Mouse (Mus musculus): ENCODE measurements around the gene Olfr12. TPM values are rescaled to one million over a fixed set of nuclear protein-coding genes. Genes with fewer than 3 reads are reported as not detected.

The Olfr12 gene
- polyA plus RNA-seq, 1 experiment from 2014 or later = not detected

DNA sequence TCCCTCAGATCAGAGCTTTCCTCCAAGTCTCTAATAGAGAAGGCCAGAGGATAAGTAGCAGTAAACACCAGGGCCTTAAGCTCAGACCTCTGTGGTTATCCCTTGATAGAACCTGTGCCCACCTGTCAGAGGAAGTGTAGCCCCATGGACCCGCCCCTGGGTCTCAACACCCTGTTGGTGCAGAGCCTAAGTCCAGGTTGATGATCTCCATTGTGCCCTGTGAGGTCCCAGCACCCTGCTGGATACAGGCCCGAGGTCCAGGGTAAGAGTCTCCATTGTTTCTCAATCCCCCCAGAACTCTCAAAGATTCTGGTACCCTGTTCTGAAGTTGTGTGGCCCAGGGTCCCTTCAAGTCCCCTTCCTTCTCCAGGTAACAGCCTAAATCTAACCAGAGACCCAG lies 28.5 kb downstream of the Olfr12 start:
- Histone ChIP-seq H3K4me3 (ENCODE audit: low read depth, low read length) (no peak overlapping the region), H3K9me3 (replicated peaks; ENCODE audit: control insufficient read depth, low read length, poor library complexity, severe bottlenecking) (no peaks in the 10 kb centered on the region), H3K27me3 (ENCODE audit: control insufficient read depth, insufficient read depth, low read depth, low read length) (no peaks in the 10 kb centered on the region), H3K36me3 (ENCODE audit: control insufficient read depth, insufficient read depth, low read length) (no peaks in the 10 kb centered on the region), H3K4me1 (ENCODE audit: control insufficient read depth, insufficient read depth, low read length) (peaks cover 8% of the 10 kb centered on the region), H3K27ac (ENCODE audit: low read length) (no peak overlapping the region), H3K9ac (ENCODE audit: low read depth, low read length) (no peak overlapping the region), H3K4me2 (ENCODE audit: low read length) (no peak overlapping the region)
- ATAC-seq = no peak
- 52% methylated on average over 2 of the region's 2 CpGs for WGBS

GRCm38 (mm10) chr1:92646601-92647000 lies 29.0 kb downstream of the Olfr12 start:
- no peaks in the 10 kb centered on the region for H3K36me3 ChIP-seq (ENCODE audit: control insufficient read depth, insufficient read depth, low read length)
- no peaks in the 10 kb centered on the region for H3K27me3 ChIP-seq (ENCODE audit: control insufficient read depth, insufficient read depth, low read depth, low read length)
- ATAC-seq = no peak
- 85% methylated on average over 7 of the region's 7 CpGs for WGBS
- H3K9ac ChIP-seq (ENCODE audit: low read depth, low read length) = no peak overlapping the region
- H3K4me2 ChIP-seq (ENCODE audit: low read length) = no peak overlapping the region
- H3K4me3 ChIP-seq (ENCODE audit: low read depth, low read length) = no peak overlapping the region
- no peaks in the 10 kb centered on the region for H3K9me3 ChIP-seq (replicated peaks; ENCODE audit: control insufficient read depth, low read length, poor library complexity, severe bottlenecking)
- peaks cover 7% of the 10 kb centered on the region for H3K4me1 ChIP-seq (ENCODE audit: control insufficient read depth, insufficient read depth, low read length)
- H3K27ac ChIP-seq (ENCODE audit: low read length) = no peak overlapping the region

- Histone ChIP-seq H3K27ac (ENCODE audit: low read length) (no peak overlapping the region), H3K27me3 (ENCODE audit: control insufficient read depth, insufficient read depth, low read depth, low read length) (no peaks in the 10 kb centered on the region), H3K4me1 (ENCODE audit: control insufficient read depth, insufficient read depth, low read length) (peaks cover 7% of the 10 kb centered on the region), H3K36me3 (ENCODE audit: control insufficient read depth, insufficient read depth, low read length) (no peaks in the 10 kb centered on the region), H3K4me2 (ENCODE audit: low read length) (no peak overlapping the region), H3K9ac (ENCODE audit: low read depth, low read length) (no peak overlapping the region), H3K4me3 (ENCODE audit: low read depth, low read length) (no peak overlapping the region), H3K9me3 (replicated peaks; ENCODE audit: control insufficient read depth, low read length, poor library complexity, severe bottlenecking) (no peaks in the 10 kb centered on the region)
- WGBS = 76% methylated on average over 4 of the region's 4 CpGs
- ATAC-seq = no peak
Measured at GRCm38 (mm10) chr1:92647026-92647425, 29.4 kb downstream of the Olfr12 start.

DNA sequence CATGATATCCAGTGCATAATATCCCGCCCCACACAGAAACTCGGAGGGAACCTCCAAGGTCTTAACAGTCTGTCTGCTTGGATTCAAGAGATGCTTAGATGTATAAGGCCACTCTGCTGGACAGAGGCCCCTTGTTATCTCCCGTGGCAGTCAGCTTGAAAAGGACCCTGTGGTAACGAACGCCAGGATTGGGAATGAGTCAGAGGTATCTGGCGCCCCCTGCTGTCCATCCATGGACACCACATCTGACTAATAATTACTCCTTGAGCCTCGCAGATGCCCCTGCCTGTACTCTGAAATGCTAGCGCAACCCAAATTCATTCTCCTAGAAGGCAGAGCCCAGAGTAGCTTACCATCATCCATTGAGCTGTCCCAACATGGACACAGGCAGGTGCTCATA lies 30.2 kb downstream of the Olfr12 start:
- Histone ChIP-seq H3K4me3 (ENCODE audit: low read depth, low read length) (no peak overlapping the region), H3K4me2 (ENCODE audit: low read length) (no peak overlapping the region), H3K36me3 (ENCODE audit: control insufficient read depth, insufficient read depth, low read length) (no peaks in the 10 kb centered on the region), H3K9me3 (replicated peaks; ENCODE audit: control insufficient read depth, low read length, poor library complexity, severe bottlenecking) (no peaks in the 10 kb centered on the region), H3K4me1 (ENCODE audit: control insufficient read depth, insufficient read depth, low read length) (0 out of 2 replicates have a peak, but pooled peaks cover under 1% of the 10 kb centered on the region), H3K9ac (ENCODE audit: low read depth, low read length) (no peak overlapping the region), H3K27ac (ENCODE audit: low read length) (no peak overlapping the region), H3K27me3 (ENCODE audit: control insufficient read depth, insufficient read depth, low read depth, low read length) (no peaks in the 10 kb centered on the region)
- WGBS = 6% methylated on average over 8 of the region's 8 CpGs
- ATAC-seq = 0 out of 2 replicates have a peak, but pooled peaks have one; percentile 18

- Histone ChIP-seq H3K4me2 (ENCODE audit: low read length) (no peak overlapping the region), H3K9me3 (replicated peaks; ENCODE audit: control insufficient read depth, low read length, poor library complexity, severe bottlenecking) (no peaks in the 10 kb centered on the region), H3K36me3 (ENCODE audit: control insufficient read depth, insufficient read depth, low read length) (no peaks in the 10 kb centered on the region), H3K9ac (ENCODE audit: low read depth, low read length) (no peak overlapping the region), H3K27ac (ENCODE audit: low read length) (no peak overlapping the region), H3K27me3 (ENCODE audit: control insufficient read depth, insufficient read depth, low read depth, low read length) (no peaks in the 10 kb centered on the region), H3K4me3 (ENCODE audit: low read depth, low read length) (no peak overlapping the region), H3K4me1 (ENCODE audit: control insufficient read depth, insufficient read depth, low read length) (no peaks in the 10 kb centered on the region)
- no peak for ATAC-seq
- WGBS = 49% methylated on average over 10 of the region's 10 CpGs
Measured at GRCm38 (mm10) chr1:92648197-92648596, 30.6 kb downstream of the Olfr12 start.

- no peaks in the 10 kb centered on the region for H3K9me3 ChIP-seq (replicated peaks; ENCODE audit: control insufficient read depth, low read length, poor library complexity, severe bottlenecking)
- no peak for ATAC-seq
- no peak within 1 kb of the TSS for H3K4me2 ChIP-seq (ENCODE audit: low read length)
- H3K9ac ChIP-seq (ENCODE audit: low read depth, low read length) = no peak within 1 kb of the TSS
- H3K27ac ChIP-seq (ENCODE audit: low read length) = no peak within 1 kb of the TSS
- 25% methylated on average over 8 of the region's 8 CpGs for WGBS
- H3K27me3 ChIP-seq (ENCODE audit: control insufficient read depth, insufficient read depth, low read depth, low read length) = no peaks in the 10 kb centered on the region
- no peaks in the 10 kb centered on the region for H3K4me1 ChIP-seq (ENCODE audit: control insufficient read depth, insufficient read depth, low read length)
- H3K4me3 ChIP-seq (ENCODE audit: low read depth, low read length) = no peak within 1 kb of the TSS
- H3K36me3 ChIP-seq (ENCODE audit: control insufficient read depth, insufficient read depth, low read length) = no peaks in the 10 kb centered on the region
Measured at GRCm38 (mm10) chr1:92648673-92649072, 31.1 kb downstream of the Olfr12 start, which contains the start of gene Otos. Gene Otos (minus strand): TSS chr1:92648841.

DNA sequence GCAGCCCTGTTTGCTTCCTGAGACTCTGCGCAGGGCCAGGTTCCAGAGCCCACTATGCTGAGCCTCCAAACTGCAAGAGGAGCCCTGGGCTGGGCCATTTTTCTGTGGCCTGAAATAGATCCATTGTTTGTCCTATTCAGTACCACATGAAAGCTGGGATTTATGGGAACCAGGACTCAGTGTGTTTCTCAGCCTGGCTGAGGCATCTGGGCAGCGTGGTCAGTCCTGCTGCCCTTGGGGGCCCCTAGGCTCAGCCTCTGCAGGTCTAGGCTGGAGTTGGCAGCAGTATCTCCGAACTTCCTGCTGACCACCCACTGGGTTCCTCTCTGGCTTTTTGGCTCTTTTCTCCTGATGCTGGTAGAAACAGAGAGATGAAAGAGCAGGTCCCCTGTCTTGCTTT lies 33.9 kb downstream of the Olfr12 start:
- ATAC-seq = peak; percentile 38; the same call in 1 of the 2 replicates
- Histone ChIP-seq H3K4me3 (ENCODE audit: low read depth, low read length) (no peak overlapping the region), H3K27me3 (ENCODE audit: control insufficient read depth, insufficient read depth, low read depth, low read length) (no peaks in the 10 kb centered on the region), H3K9ac (ENCODE audit: low read depth, low read length) (no peak overlapping the region), H3K4me2 (ENCODE audit: low read length) (no peak overlapping the region), H3K27ac (ENCODE audit: low read length) (0 out of 2 replicates have a peak overlapping the region, but pooled peaks have one; percentile 10), H3K36me3 (ENCODE audit: control insufficient read depth, insufficient read depth, low read length) (no peaks in the 10 kb centered on the region), H3K4me1 (ENCODE audit: control insufficient read depth, insufficient read depth, low read length) (no peaks in the 10 kb centered on the region), H3K9me3 (replicated peaks; ENCODE audit: control insufficient read depth, low read length, poor library complexity, severe bottlenecking) (no peaks in the 10 kb centered on the region)
- WGBS = 50% methylated on average over 3 of the region's 3 CpGs

- Histone ChIP-seq H3K27me3 (ENCODE audit: control insufficient read depth, insufficient read depth, low read depth, low read length) (no peaks in the 10 kb centered on the region), H3K9ac (ENCODE audit: low read depth, low read length) (no peak overlapping the region), H3K4me2 (ENCODE audit: low read length) (no peak overlapping the region), H3K4me3 (ENCODE audit: low read depth, low read length) (no peak overlapping the region), H3K27ac (ENCODE audit: low read length) (no peak overlapping the region), H3K36me3 (ENCODE audit: control insufficient read depth, insufficient read depth, low read length) (no peaks in the 10 kb centered on the region), H3K9me3 (replicated peaks; ENCODE audit: control insufficient read depth, low read length, poor library complexity, severe bottlenecking) (no peaks in the 10 kb centered on the region), H3K4me1 (ENCODE audit: control insufficient read depth, insufficient read depth, low read length) (no peaks in the 10 kb centered on the region)
- ATAC-seq = no peak
- WGBS = 93% methylated on average over 3 of the region's 3 CpGs
Measured at GRCm38 (mm10) chr1:92653179-92653578, 35.6 kb downstream of the Olfr12 start.

- no peaks in the 10 kb centered on the region for H3K27me3 ChIP-seq (ENCODE audit: control insufficient read depth, insufficient read depth, low read depth, low read length)
- H3K4me2 ChIP-seq (ENCODE audit: low read length) = no peak overlapping the region
- no peaks in the 10 kb centered on the region for H3K4me1 ChIP-seq (ENCODE audit: control insufficient read depth, insufficient read depth, low read length)
- WGBS = 53% methylated on average over 2 of the region's 2 CpGs
- no peaks in the 10 kb centered on the region for H3K36me3 ChIP-seq (ENCODE audit: control insufficient read depth, insufficient read depth, low read length)
- H3K9ac ChIP-seq (ENCODE audit: low read depth, low read length) = no peak overlapping the region
- no peak overlapping the region for H3K27ac ChIP-seq (ENCODE audit: low read length)
- no peak for ATAC-seq
- no peaks in the 10 kb centered on the region for H3K9me3 ChIP-seq (replicated peaks; ENCODE audit: control insufficient read depth, low read length, poor library complexity, severe bottlenecking)
- no peak overlapping the region for H3K4me3 ChIP-seq (ENCODE audit: low read depth, low read length)
Measured at GRCm38 (mm10) chr1:92654676-92655075, 37.1 kb downstream of the Olfr12 start.
